Mouse (Mus musculus): ENCODE data around the gene Serbp1.
"Not testable (repeated sequence)": the region's sequence is repeated elsewhere in the genome, so short reads cannot be mapped to it uniquely, and the experiment has no call there.

The Serbp1 gene

GRCm38 (mm10) chr6:67237977-67238376, at the start of gene Serbp1:
Gene Serbp1, plus strand, starts transcription at chr6:67238176.
- no peak for DNase-seq (ENCODE audit: low spot score)

DNA sequence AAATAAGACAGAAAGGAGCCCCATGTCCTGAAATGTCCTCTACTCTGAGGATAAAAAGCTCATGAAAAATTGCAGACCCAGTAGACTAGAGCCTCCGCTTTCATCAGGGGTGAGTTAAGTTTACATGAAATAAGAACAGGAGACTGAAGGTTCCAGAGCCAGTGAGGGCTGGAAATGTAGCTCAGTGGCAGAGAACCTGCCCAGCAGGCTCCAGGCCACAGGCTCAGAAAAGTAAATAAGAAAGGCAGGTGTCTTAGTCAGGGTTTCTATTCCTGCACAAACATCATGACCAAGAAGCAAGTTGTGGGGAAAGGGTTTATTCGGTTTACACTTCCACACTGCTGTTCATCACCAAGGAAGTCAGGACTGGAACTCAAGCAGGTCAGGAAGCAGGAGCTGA, 44.4 kb upstream of the Serbp1 start:
- no peak for DNase-seq (ENCODE audit: low spot score)

GRCm38 (mm10) chr6:67194606-67195005, 43.4 kb upstream of the Serbp1 start:
- DNase-seq (ENCODE audit: low spot score) = no peak

DNA sequence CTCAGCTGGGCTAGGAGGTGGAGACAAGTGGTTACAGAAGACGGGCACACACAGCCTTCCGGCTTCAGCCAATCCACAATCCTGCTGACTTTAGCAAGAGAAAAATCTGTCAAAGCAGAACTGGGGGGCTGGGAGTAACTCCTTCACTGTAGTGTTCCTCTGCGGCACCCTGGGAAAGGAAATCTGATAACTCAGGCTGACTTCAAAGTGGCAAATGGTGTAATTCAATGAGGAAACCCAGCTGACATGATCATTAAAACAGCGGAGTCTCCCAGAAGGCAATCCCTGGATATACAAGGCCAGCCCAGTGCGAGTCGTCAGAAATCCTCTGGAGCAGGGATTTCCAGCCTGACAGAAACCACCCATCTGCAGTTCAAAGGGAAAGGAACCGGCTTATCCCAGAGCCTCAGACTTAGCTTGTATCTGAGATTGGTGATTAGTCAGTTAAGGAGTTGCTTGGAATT, 42.8 kb upstream of the Serbp1 start:
- peak; percentile 13 for DNase-seq (ENCODE audit: low spot score)

GRCm38 (mm10) chr6:67196821-67197220, 41.2 kb upstream of the Serbp1 start:
- no peak for DNase-seq (ENCODE audit: low spot score)

DNA sequence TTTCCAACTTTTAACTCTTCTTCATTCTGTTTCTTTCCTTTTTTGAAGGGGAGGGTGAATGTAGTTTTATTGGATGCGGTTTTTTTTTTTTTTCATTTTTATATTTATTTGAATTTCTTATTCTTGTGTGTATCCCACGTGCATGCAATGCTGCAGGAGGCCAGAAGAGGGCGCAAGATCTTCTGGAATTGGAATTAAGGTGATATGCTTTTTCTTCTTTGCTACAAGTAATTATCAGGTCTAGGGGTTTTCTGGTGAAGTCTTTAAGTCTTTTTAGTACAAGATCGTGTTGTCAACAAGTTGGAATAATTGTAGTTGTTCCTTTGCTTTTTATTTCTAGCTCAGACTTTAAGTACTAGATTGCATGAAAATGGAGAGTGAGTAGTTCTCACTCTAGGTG, 39.9 kb upstream of the Serbp1 start:
- no peak for DNase-seq (ENCODE audit: low spot score)

- DNase-seq (ENCODE audit: low spot score) = no peak
Observed at GRCm38 (mm10) chr6:67200715-67201322, 37.2 kb upstream of the Serbp1 start.

GRCm38 (mm10) chr6:67205081-67206037, 32.6 kb upstream of the Serbp1 start:
- DNase-seq (ENCODE audit: low spot score) = no peak

DNA sequence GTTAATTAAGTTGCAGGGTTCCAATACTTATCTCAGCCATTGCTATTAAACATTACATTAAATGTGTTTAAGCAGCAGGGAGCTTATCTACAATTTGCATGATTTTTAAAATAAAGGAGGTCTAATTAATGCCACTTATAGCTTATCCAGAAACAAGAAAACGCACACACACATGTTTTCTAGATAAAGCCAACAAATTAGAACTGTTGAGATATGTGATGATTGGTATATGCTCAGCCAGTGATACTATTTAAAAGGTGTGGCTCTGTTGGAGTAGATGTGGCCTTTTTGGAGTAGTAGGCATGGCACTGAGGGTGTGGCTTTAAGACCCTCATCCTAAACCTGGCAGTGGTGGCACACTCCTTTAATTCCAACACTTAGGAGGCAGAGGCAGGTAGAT, 25.6 kb upstream of the Serbp1 start:
- DNase-seq (ENCODE audit: low spot score) = no peak

- no peak for DNase-seq (ENCODE audit: low spot score)
Observed at GRCm38 (mm10) chr6:67213429-67214098, 24.4 kb upstream of the Serbp1 start.

DNA sequence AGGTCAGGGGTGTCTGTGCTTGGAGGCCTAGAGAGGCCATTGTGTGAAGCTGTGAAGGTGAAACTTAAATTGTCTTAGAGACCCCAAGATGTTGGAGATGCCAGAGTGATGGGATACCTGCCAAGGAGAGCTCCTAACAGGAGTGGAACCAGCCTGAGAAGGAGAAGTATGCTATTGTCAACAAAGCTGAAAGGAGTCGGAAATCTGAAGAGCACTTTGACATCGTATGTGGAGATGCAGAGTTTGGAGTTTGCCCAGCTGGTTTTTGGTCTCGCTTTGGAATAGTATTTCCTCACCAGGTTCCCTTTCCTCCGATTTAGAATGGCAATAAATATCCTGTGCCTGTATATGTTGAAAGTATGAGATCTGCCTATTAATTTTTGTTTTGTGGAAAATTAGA, 20.6 kb upstream of the Serbp1 start:
- no peak for DNase-seq (ENCODE audit: low spot score)

GRCm38 (mm10) chr6:67217846-67218245, 20.1 kb upstream of the Serbp1 start:
- DNase-seq (ENCODE audit: low spot score) = no peak

DNA sequence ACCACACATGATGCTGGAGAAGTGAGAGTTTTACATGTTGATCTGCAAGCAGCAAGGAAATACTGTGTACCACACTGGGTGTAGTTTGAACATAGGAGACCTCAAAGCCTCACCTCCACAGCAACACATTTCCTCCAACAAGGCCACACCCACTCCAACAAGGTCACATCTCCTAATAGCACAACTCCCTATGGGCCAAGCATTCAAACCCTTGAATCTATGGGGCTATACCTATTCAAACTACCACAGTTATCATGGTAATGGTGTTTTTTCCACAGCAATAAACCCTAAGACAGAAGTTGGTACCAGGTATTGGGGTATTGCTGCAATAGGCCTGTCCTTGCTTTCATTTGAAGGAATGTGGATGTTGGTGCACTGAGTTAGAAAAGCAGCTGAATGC, 19.4 kb upstream of the Serbp1 start:
- no peak for DNase-seq (ENCODE audit: low spot score)

DNA sequence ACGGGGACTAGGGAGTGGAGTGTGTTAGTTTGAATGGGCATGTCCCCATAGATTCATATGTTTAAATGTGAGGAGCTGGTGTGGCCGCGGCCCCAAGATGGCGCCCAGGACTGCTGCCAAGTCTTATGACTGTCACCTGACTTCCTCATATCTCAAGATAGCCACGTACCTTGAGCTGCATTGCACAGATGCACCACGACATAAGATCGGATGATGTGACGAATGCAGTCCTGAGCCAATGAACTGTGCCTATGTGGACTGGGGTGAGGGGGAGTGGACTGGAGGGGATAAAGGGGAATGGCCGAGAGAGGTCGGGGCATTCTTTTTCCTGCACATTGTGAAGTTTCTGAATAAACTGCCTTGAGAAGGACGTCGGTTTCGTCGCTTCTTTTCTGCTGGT, 18.0 kb upstream of the Serbp1 start:
- DNase-seq (ENCODE audit: low spot score) = not testable (repeated sequence)

GRCm38 (mm10) chr6:67220731-67221130, 17.2 kb upstream of the Serbp1 start:
- DNase-seq (ENCODE audit: low spot score) = no peak

GRCm38 (mm10) chr6:67223082-67223481, 14.9 kb upstream of the Serbp1 start:
- DNase-seq (ENCODE audit: low spot score) = no peak

GRCm38 (mm10) chr6:67223499-67223898, 14.5 kb upstream of the Serbp1 start:
- no peak for DNase-seq (ENCODE audit: low spot score)

DNA sequence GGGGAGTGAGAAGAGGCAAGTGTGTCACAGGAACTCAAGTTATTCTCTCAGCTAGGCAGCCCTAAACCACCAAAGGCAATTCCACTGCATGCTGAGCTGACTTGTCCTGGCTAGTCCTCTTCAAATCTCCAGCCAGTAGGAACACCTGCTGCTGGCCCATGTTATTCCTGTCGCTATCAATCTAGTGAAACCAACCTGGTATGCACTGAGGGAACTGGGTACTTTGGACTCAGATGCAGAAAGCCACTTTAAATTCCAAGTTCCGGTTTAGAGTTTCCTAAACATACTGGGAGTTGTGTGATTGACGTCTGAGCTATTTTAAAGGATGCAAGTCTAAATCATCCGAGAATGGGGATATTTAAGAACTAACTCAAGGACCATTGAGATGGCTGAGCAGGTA, 11.7 kb upstream of the Serbp1 start:
- no peak for DNase-seq (ENCODE audit: low spot score)

GRCm38 (mm10) chr6:67228459-67229107, 9.4 kb upstream of the Serbp1 start:
- DNase-seq (ENCODE audit: low spot score) = peak; percentile 4

DNA sequence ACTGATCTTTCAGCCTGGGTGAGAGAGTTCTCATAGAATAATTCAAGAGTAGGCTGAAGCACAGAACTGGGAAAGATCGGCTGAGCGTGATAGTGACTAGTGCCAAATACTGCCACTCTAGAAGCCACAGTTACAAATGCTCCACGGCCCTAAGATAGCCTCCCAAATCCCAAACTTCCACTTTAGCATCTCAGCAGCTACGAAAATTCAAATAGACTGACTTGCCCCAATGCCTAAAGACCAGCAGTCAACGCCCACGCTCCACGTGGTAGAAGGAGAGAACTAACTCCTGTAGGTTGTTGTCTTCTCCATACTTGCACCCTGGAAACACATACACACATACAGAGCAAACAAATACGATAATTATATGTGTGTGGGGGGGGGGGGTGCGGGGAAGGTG, 8.5 kb upstream of the Serbp1 start:
- DNase-seq (ENCODE audit: low spot score) = no peak

GRCm38 (mm10) chr6:67229922-67230518, 8.0 kb upstream of the Serbp1 start:
- DNase-seq (ENCODE audit: low spot score) = no peak

DNA sequence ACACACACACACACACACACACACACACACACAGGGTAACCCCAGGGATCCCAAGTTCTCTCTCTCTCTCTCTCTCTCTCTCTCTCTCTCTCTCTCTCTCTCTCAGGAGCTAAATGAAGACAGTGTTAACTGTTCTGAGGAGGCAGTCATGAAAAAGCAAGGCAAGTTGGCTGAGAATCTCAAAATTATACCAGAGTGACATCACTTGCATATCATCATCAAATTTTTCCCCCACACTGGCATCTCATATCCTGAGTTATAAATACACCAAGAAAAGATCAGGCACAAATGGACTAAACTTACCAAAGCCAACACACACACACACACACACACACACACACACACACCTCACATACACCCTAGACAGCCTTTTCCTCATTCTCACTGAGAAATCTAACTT, 7.0 kb upstream of the Serbp1 start:
- DNase-seq (ENCODE audit: low spot score) = no peak
